Mouse (Mus musculus) embryonic facial prominence, embryonic 11.5 days (tissue): ENCODE measurements around the gene Nebl. TPM values are rescaled to one million over a fixed set of nuclear protein-coding genes. Genes with fewer than 3 reads are reported as not detected.
A peak's percentile ranks its signal among the peaks of the same experiment; 100 is the strongest.

Source experiments
- ATAC-seq: fragments of 200-750 bp; cut with Nextera tagmentation; replicated peaks from 2 replicates; pipeline ENCODE4 v1.8.0; 2017; ENCODE audit warnings: low read depth; ENCODE audit not compliant: insufficient number of reproducible peaks, low FRiP score, low TSS enrichment
- DNase-seq: peaks from one replicate; pipeline ENCODE4 v3.0.0-alpha.2; 2015; ENCODE audit warnings: low spot score
- H3K27ac ChIP-seq: fragments of 300-500 bp; sonication (generic); replicated peaks from 2 replicates; pipeline ENCODE4 v1.5.1; 2014; ENCODE audit warnings: mild to moderate bottlenecking, low read depth, low read length, control low read depth
- H3K27me3 ChIP-seq: fragments of 300-500 bp; sonication (generic); 2 replicates; pipeline ENCODE4 v1.6.1; 2014; ENCODE audit warnings: mild to moderate bottlenecking, low read length, moderate library complexity, mixed read lengths; ENCODE audit not compliant: control insufficient read depth, insufficient read depth
- H3K36me3 ChIP-seq: fragments of 300-500 bp; sonication (generic); replicated peaks from 2 replicates; pipeline ENCODE4 v1.6.1; 2014; ENCODE audit warnings: low read depth, mild to moderate bottlenecking, low read length, moderate library complexity, mixed read lengths; ENCODE audit not compliant: control insufficient read depth, insufficient read depth
- H3K4me1 ChIP-seq: fragments of 300-500 bp; sonication (generic); 2 replicates; pipeline ENCODE4 v1.6.1; 2014; ENCODE audit warnings: low read length, mixed read lengths; ENCODE audit not compliant: control insufficient read depth, insufficient read depth
- H3K4me2 ChIP-seq: fragments of 300-500 bp; sonication (generic); 2 replicates; pipeline ENCODE4 v1.6.1; 2014; ENCODE audit warnings: low read depth, mild to moderate bottlenecking, control low read depth, low read length, moderate library complexity
- H3K4me3 ChIP-seq: fragments of 300-500 bp; sonication (generic); 2 replicates; pipeline ENCODE4 v1.5.1; 2014; ENCODE audit warnings: low read depth, low read length, control low read depth
- H3K9ac ChIP-seq: fragments of 300-500 bp; sonication (generic); replicated peaks from 2 replicates; pipeline ENCODE4 v1.6.1; 2014; ENCODE audit warnings: mild to moderate bottlenecking, control low read depth, low read length
- H3K9me3 ChIP-seq: fragments of 300-500 bp; sonication (generic); replicated peaks from 2 replicates; pipeline ENCODE4 v1.6.1; 2016; ENCODE audit warnings: mild to moderate bottlenecking, low read length, inconsistent platforms, mixed read lengths; ENCODE audit not compliant: control insufficient read depth
- WGBS: fragments of 180-500 bp; shearing (Covaris S2); extraction: QIAGEN DNeasy Blood & Tissue Kit; methylation state at CpG from one replicate; pipeline ENCODE4 v1.1.7; 2014; 5-methylcytosine and 5-hydroxymethylcytosine counted together
- polyA plus RNA-seq: library from polyadenylated mRNA; unstranded; fragments of >200 nt; fragmentation: Nextera tagmentation; extraction: Ambion mirVana; gene quantifications from 2 replicates; pipeline ENCODE4 v1.2.1, GENCODE M21; 2014

The Nebl gene
- polyA plus RNA-seq, 1 experiment from 2014 or later, result 8.9 TPM

DNA sequence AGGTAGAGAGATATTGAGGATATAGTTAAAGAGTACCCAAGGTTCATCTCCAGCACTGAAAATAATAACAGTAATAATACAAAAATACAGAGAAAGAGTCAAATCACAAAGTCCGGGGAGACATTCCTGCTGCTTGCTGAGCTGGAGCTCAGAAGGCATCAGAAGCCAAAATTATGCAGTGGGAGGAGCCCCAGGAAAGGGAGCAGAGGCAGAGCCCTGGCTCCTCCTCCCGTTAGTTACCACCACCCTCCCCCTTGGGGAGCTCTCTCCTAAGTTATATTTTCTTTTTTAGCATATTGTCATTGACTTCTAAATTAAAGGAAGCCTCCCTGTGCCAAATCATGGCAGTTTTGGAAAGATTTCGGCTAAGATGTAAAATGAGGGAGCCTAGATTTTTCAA lies 25.8 kb downstream of the Nebl start:
- H3K4me1 ChIP-seq, result no peaks in the 10 kb centered on the region
- ATAC-seq (no peak), DNase-seq (no peak)
- no peaks in the 10 kb centered on the region for H3K27me3 ChIP-seq
- WGBS, result 68% methylated on average over 3 of the region's 3 CpGs
- no peaks in the 10 kb centered on the region for H3K9me3 ChIP-seq
- no peak overlapping the region for H3K4me3 ChIP-seq
- H3K4me2 ChIP-seq, result no peak overlapping the region
- H3K36me3 ChIP-seq, result no peaks in the 10 kb centered on the region
- no peak overlapping the region for H3K27ac ChIP-seq
- no peak overlapping the region for H3K9ac ChIP-seq

GRCm38 (mm10) chr2:17703170-17703512 lies 28.1 kb downstream of the Nebl start:
- Histone ChIP-seq H3K9me3 (no peaks in the 10 kb centered on the region), H3K27ac (no peak overlapping the region), H3K4me1 (no peaks in the 10 kb centered on the region), H3K36me3 (no peaks in the 10 kb centered on the region), H3K4me3 (no peak overlapping the region), H3K9ac (no peak overlapping the region), H3K4me2 (no peak overlapping the region), H3K27me3 (no peaks in the 10 kb centered on the region)
- DNase-seq (no peak), ATAC-seq (no peak)
- 68% methylated on average over 2 of the region's 2 CpGs for WGBS

- H3K9me3 ChIP-seq, result no peaks in the 10 kb centered on the region
- H3K27me3 ChIP-seq, result no peaks in the 10 kb centered on the region
- H3K4me2 ChIP-seq, result no peak overlapping the region
- H3K4me3 ChIP-seq, result no peak overlapping the region
- no peak overlapping the region for H3K9ac ChIP-seq
- 0 out of 2 replicates have a peak, but pooled peaks have one; percentile 19 for ATAC-seq
- H3K27ac ChIP-seq, result no peak overlapping the region
- WGBS, result 55% methylated on average over 7 of the region's 7 CpGs
- no peaks in the 10 kb centered on the region for H3K4me1 ChIP-seq
- DNase-seq, result no peak
- no peaks in the 10 kb centered on the region for H3K36me3 ChIP-seq
These were observed 28.6 kb downstream of the Nebl start for GRCm38 (mm10) chr2:17702481-17703169.

GRCm38 (mm10) chr2:17698161-17699087 lies 32.8 kb downstream of the Nebl start:
- 29% methylated on average over 4 of the region's 4 CpGs for WGBS
- ATAC-seq, result 0 out of 2 replicates have a peak, but pooled peaks have one; percentile 34
- Histone ChIP-seq H3K9me3 (no peaks in the 10 kb centered on the region), H3K4me1 (no peaks in the 10 kb centered on the region), H3K36me3 (no peaks in the 10 kb centered on the region), H3K4me3 (no peak overlapping the region), H3K9ac (no peak overlapping the region), H3K4me2 (no peak overlapping the region), H3K27ac (no peak overlapping the region), H3K27me3 (no peaks in the 10 kb centered on the region)
- DNase-seq, result no peak

DNA sequence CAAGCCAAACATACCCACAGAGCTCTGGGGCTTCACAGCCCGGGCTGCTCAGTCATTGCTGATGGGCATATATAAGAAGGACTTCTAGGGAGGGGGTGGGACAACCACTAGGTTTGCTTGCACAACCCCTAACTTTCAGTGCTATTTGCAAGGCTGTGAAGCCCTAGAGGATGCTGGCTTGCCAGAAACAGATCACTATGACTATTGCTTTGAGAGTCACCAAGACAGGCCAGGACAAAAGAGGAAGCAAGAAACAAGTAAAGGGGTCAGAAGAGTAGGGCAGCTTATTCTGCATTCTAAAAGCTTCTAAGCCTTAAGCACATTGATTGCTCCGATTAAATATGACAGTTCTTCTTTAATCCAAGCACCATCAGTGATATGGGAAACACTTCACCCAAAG lies 38.3 kb downstream of the Nebl start:
- H3K27me3 ChIP-seq, result no peaks in the 10 kb centered on the region
- no peak overlapping the region for H3K27ac ChIP-seq
- no peaks in the 10 kb centered on the region for H3K9me3 ChIP-seq
- H3K36me3 ChIP-seq, result no peaks in the 10 kb centered on the region
- H3K4me3 ChIP-seq, result no peak overlapping the region
- ATAC-seq (no peak), DNase-seq (no peak)
- H3K9ac ChIP-seq, result no peak overlapping the region
- no peak overlapping the region for H3K4me2 ChIP-seq
- WGBS, result 87% methylated on average over 2 of the region's 2 CpGs
- H3K4me1 ChIP-seq, result no peaks in the 10 kb centered on the region

DNA sequence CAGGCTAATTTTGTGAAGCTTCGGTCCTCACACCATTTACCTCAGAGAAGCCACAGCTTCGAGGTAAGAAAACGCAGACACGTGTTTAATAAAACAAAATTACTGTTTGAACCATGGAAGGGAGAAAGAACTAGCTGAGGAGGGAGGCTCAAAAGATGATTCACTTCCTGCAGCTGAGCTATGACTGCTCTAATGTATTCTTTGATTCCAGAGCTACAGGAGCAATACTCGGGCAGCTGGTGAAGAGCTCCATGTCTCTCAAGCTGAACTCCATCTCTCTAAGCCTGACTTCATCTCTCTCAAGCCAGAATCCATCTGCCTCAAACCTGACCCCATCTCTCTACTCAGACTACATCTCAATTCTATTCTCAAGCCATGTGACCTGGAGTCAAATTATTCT lies 41.0 kb downstream of the Nebl start:
- no peak overlapping the region for H3K9ac ChIP-seq
- no peak for ATAC-seq
- no peak overlapping the region for H3K4me3 ChIP-seq
- DNase-seq, result no peak
- H3K4me1 ChIP-seq, result no peaks in the 10 kb centered on the region
- no peaks in the 10 kb centered on the region for H3K27me3 ChIP-seq
- H3K36me3 ChIP-seq, result no peaks in the 10 kb centered on the region
- no peak overlapping the region for H3K4me2 ChIP-seq
- H3K9me3 ChIP-seq, result no peaks in the 10 kb centered on the region
- no peak overlapping the region for H3K27ac ChIP-seq
- WGBS, result 82% methylated on average over 5 of the region's 5 CpGs

- H3K27me3 ChIP-seq, result no peaks in the 10 kb centered on the region
- no peak for DNase-seq
- no peak overlapping the region for H3K4me2 ChIP-seq
- H3K4me1 ChIP-seq, result no peaks in the 10 kb centered on the region
- no peak overlapping the region for H3K9ac ChIP-seq
- no peaks in the 10 kb centered on the region for H3K9me3 ChIP-seq
- H3K4me3 ChIP-seq, result no peak overlapping the region
- WGBS, result 78% methylated on average over 6 of the region's 6 CpGs
- H3K36me3 ChIP-seq, result no peaks in the 10 kb centered on the region
- H3K27ac ChIP-seq, result no peak overlapping the region
- ATAC-seq, result no peak
These were observed 44.1 kb downstream of the Nebl start for GRCm38 (mm10) chr2:17687141-17687540.
